Mouse (Mus musculus): ENCODE data around the gene Zdhhc14.

GRCm38 (mm10) chr17:5718768-5719387 lies 226.5 kb downstream of the Zdhhc14 start:
- TF ChIP-seq CTCF (IDR thresholded peaks at IDR 0.05; ENCODE audit: low read depth, low read length) (no peak), TAL1 (conservative IDR thresholded peaks at IDR 0.05; ENCODE audit: low read depth, low read length) (no peak)

All from G1E (cell line).